Mouse (Mus musculus): ENCODE measurements around the gene Glra2.
"Not testable (repeated sequence)": the region's sequence is repeated elsewhere in the genome, so short reads cannot be mapped to it uniquely, and the experiment has no call there.

Glra2 gene

DNA sequence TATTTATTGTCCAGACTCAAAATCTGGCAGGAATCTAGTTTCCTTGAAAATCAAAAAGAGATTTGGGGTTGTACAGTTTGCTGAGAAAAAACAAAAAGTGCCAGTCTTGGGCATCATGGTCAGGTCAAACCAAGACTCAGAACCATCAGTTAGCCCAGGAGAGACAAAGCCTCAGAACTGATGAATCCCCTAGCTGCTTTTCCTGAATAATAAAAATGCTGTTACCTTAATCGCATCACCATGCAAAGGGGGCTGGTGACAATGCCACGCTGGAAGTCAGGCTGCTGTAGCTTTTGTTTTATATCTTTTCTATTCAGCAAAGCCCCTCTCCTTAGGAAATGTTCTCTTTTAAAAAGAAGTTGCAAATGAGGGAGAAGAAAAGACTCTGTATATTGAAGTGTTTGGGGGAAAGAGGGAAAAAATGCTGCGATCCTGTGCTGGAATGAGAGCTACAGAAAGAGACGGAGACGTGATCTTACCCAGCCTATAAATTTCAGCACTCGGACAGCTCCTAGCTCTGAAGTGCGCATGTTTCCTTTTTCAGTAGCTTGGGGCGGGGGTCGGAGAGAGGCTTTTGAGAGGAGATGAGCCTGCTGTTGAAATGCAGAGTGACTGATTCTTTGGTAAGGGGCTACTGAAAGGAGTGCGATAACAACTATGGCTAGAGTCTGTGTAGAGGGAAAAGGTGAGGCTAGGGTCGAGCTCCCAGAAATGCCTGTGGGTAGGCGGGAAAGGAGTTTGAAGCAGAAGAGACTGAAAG, at the start of gene Glra2:
Glra2 (minus strand) TSS at position 455 of the 760 bp plus-strand sequence.
- in situ Hi-C loops (cut with MboI, MseI): loop anchor here (10.0 kb wide), 1 partner anchor 652 kb away; no protein-coding TSS in a partner anchor

DNA sequence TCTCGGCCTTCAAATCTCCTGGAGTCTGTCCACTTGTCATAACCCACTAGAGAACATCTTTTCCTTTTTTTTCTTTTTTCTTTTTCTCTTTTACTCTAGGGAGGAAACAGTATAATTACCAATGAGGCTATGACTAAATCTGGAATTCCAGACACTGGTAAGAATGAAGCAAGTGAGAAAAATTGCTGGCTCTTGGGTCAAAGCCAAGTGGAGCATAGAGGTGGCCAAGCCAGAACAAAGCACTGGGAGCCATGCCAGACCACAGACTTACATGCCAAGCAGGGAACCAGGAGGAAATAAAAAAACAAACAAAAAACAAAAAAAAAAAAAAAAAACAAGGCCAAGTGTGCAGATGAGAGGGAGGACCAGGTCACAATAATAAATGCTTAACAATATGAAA, 35.6 kb upstream of the Glra2 start:
- in situ Hi-C loops (cut with MboI, MseI): no loop called here

DNA sequence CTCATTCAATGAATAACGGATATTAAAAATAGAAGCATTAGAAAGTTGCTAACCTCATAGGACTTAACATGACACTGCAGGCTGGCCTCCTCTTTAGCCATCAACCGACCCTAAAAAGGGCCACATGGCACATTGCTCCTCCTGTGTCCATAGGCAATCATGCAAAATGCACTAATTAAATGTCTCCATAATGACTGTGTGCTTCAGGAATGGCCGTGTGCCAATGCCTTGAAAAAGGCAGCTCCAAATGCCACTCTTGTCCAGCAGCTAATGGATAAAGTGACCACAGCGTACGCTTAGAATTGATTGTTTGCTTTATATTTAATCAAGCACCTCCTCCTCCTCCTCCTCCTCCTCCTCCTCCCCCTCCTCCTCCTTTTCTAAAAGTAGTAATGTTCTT, 17.4 kb upstream of the Glra2 start:
- in situ Hi-C loops (cut with MboI, MseI): no loop called here

- in situ Hi-C loops (cut with MboI, MseI): loop anchor here (10.0 kb wide), 1 partner anchor 653 kb away; no protein-coding TSS in a partner anchor
Observed at GRCm38 (mm10) chrX:165327699-165328333, 623 bp upstream of the Glra2 start.

DNA sequence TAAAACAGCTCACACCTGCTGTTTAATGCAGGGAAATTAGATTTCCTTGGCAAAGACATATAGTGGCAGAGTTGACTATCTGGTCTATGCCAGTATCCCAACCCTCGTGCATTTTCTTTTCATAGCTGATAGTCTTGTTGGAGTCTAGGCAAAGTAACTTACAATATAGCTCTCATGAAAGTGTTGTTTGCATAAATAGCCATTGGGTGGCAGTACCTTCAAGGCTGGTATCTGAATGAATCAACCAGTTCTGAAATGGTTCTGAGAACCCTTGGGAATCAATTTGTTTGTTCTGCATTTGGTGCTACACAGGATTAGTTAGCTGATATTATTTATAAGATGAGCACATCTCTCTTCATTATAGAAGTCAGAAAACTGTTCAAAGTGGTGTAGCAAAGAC, 133.6 kb downstream of the Glra2 start:
- in situ Hi-C loops (cut with MboI, MseI): no loop called here

DNA sequence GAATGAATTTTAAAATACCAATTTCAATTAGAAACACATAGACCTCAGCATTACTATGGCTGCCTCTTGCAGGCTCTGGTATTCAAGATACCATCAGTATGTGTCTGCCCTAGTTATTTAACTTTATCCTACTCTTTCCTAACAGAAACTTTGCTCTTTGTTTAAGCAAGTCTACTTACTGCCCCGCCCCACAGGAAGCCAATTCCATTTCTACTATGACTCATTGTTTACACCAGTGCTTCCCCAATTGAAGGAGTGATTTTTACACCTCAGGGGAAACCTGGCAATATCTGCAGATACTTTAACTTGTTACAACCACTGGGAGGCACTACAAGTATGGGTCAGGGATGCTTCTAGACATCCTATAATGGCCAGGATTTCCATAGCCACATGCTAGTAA, 136.0 kb downstream of the Glra2 start:
- in situ Hi-C loops (cut with MboI, MseI): no loop called here

DNA sequence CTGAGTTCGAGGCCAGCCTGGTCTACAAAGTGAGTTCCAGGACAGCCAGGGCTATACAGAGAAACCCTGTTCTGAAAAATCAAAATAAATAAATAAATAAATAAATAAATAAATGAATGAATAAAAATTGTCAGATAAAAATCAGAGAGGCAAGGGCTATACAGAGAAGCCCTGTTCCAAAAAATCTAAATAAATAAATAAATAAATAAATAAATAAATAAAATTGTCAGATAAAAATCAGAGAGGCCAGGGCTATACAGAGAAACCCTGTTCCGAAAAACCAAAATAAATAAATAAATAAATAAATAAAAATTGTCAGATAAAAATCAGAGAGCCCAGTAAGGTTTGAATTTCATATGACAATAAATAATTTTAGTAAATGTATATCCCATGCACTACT, 144.2 kb downstream of the Glra2 start:
- in situ Hi-C loops (cut with MboI, MseI): not testable (repeated sequence)

DNA sequence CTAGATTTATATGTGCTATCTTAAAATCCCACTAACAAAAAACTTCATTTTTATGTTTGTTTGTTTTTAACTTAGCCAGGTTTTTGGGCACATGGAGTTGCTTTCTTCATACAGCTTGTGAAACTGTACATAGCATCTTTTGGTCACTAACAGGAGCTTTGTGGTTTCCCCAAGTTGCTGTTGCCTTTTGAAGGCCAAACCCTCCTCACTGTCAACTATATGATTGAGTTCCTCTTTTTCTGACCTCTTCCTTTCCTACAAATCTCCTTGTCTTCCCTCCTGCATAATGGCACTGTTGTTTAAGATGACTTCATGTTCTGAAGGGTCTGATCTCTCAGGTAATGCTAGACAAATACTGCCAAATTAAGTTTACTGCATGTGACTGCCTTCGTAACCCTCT, 170.6 kb downstream of the Glra2 start:
- in situ Hi-C loops (cut with MboI, MseI): no loop called here

- in situ Hi-C loops (cut with MboI, MseI): no loop called here
Observed at GRCm38 (mm10) chrX:165104171-165104570, 223.0 kb downstream of the Glra2 start.
